Mouse (Mus musculus): ENCODE results near the gene Cops8.

DNA sequence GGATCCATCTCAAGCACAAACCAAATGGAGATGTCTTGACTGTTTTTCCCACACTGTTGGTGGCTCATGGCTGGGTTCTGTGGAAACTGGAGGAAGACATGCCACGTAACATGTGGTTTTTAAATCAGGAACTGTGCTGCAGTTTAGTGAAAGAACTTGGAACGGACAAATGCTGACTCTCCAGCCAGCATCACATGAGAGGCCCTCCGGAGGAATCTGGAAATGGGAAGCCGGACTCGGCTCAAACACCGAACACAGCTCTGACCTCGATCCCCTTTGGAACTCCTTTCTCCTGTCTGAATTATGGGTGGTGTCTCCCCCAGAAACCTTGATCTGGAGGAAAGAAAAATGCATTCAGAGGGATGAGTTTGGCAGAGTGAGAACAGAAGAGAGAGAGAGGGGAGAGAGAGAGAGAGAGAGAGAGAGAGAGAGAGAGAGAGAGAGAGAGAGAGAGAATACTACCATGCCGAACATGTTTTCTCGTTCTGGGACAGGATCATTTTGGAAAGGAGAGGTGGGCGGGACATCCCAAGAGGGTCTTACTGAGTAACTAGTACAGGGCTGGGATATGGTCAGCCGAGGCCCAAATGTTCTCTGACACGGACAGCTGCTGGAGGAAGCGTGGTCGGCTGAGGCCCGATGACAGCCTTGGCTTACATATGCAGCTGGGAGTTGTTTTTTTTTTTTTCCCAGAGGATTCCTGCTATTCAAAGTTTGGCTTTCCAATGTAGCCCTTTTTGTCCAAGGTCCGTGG is 53.9 kb downstream of the Cops8 start:
- no peak for TF ChIP-seq CTCF (IDR thresholded peaks at IDR 0.05; ENCODE audit: low read depth, low read length)
- no peak for TF ChIP-seq TAL1 (conservative IDR thresholded peaks at IDR 0.05; ENCODE audit: low read depth, low read length)
